Mouse (Mus musculus) T-helper 1 cell (primary cell): Measurements from ENCODE around the gene Chst2.

ENCODE experiments used
- in situ Hi-C: fragments of 300-600 bp; cut with MboI, MseI; formaldehyde crosslinking; loops from one replicate; pipeline ENCODE4 v1.15.1; 2025; ENCODE audit warnings: high pct_unique_total_duplicates

Gene Chst2

DNA sequence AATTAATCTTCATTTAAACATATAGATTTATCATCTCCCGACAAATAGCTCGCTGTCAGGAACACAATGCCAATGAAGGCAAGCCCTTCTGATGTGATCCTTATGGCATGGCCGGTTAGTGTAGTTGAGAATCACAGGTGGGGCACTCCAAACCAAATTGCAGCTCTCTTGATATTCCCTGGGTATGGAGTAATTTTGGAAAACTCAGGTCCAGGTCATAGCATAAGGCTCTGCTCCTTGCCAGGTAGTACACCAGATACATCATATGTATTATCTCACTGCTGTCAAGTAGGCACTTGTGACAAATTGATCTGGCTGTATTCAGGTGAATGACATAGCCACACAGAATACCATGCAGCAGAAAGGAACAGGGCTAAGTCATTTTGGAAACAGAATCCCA lies 40.6 kb downstream of the Chst2 start:
- in situ Hi-C loops = no loop called here

DNA sequence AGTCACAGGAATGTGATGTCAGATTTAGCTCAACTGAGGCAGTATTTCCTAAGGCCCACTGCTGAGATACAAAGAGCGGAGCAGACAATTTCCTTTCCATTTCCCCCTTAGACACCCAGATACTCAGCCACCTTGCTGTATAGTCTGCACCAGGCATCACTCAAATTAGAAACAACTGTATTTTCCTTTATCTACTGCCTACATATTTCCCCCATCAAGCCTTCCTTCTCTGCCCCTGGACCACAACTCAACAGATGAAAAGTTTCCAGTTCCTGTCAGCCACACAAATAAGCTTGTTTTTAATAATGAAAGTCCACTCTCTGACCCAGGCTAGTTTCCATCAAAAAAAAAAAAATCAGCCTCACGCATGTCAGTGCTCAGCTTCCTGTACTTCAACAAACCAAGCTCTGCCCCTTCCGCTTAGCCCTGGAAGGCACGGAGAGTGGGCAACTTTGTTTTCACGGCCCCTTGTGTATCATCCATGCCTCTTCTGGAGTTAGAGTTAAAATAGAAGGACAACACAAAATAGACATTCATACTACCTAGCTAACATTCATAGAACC lies 52.6 kb downstream of the Chst2 start:
- in situ Hi-C loops = no loop called here

DNA sequence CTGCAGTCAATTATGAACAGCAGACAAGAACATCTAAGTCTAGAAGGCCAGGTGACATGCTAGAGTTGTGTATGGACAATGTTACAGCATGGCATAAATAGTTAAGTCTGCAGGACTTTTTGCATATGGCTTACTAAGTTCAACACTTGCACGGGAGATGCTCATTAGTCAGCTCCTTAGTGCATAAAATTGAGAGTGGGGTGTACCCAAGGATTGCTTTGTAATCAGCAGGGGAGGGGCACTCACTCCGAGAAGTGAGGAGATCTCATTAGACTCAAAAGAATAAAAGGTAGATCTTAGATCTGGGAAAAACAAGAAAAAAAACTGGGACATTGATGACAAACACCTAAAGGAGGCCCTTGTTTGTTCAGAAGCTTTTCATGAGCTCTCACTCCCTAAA lies 54.6 kb downstream of the Chst2 start:
- in situ Hi-C loops = no loop called here

DNA sequence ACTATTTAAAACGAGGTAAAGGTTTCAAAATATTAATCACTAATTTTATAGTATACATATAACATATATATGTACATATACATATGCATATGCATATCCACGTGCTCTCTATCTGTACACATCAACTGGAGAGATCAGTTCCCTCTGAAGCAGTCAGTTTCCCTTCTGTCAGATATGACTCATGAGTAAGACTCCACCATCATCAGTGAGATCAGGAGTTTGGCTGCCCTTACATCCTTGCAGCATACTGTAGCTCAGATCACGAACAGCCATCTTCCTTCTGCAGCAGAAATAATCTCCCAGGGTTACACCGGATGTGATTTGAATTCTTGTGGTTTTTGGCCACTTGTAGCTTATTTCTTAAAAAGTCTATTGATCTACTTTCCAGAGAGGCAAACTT lies 56.0 kb downstream of the Chst2 start:
- in situ Hi-C loops = no loop called here
